Mouse (Mus musculus) heart, adult 8-10 months (tissue): ENCODE data around the gene 9830107B12Rik. TPM values are rescaled to one million over a fixed set of nuclear protein-coding genes. Genes with fewer than 3 reads are reported as not detected.

Experiments
- DNase-seq: peaks from one replicate; pipeline ENCODE4 v3.0.0; 2022; ENCODE audit warnings: low spot score
- total RNA-seq, 4 experiments: library from RNA; stranded (reverse); gene quantifications; 2 replicates each; pipeline ENCODE4 v1.2.4; 2022

9830107B12Rik gene
- total RNA-seq, 4 experiments from 2014 or later: not detected

GRCm38 (mm10) chr17:48094820-48095680 is 51.0 kb downstream of the 9830107B12Rik start:
- no peak for DNase-seq

- no peak for DNase-seq
These were observed 52.7 kb downstream of the 9830107B12Rik start for GRCm38 (mm10) chr17:48093286-48093817.

- DNase-seq: no peak
These were observed 55.8 kb downstream of the 9830107B12Rik start for GRCm38 (mm10) chr17:48090305-48090704.

- DNase-seq: no peak
These were observed 56.6 kb downstream of the 9830107B12Rik start for GRCm38 (mm10) chr17:48089446-48089845.

- no peak for DNase-seq
These were observed 57.0 kb downstream of the 9830107B12Rik start, which contains the start of gene 1700067P10Rik for GRCm38 (mm10) chr17:48089019-48089418. Gene 1700067P10Rik, plus strand, starts transcription at chr17:48089319.

- no peak for DNase-seq
These were observed 65.4 kb downstream of the 9830107B12Rik start for GRCm38 (mm10) chr17:48080626-48081025.

Other genes with a start within 250 kb of the 9830107B12Rik start
- gene Foxp4, start 221.6 kb downstream of the 9830107B12Rik start, total RNA-seq: 10 to 100 TPM; 10.2 to 12.7 (median 10.5) TPM
- not detected for gene 1700122O11Rik, start 108.0 kb downstream of the 9830107B12Rik start, total RNA-seq
- not detected for gene 1700067P10Rik, start 56.9 kb downstream of the 9830107B12Rik start, total RNA-seq
- under 1 TPM in 1 of 4 experiments, not detected in 3; 0.40 TPM for gene A530064D06Rik, start 21.0 kb upstream of the 9830107B12Rik start, total RNA-seq
- gene Trem1, start 86.5 kb upstream of the 9830107B12Rik start, total RNA-seq: under 1 TPM in 2 of 4 experiments, not detected in 2; 0.12 to 0.49 TPM
- not detected for gene Trem3, start 101.5 kb upstream of the 9830107B12Rik start, total RNA-seq
- gene Treml4, start 118.0 kb upstream of the 9830107B12Rik start, total RNA-seq: under 1 TPM in 2 of 4 experiments, not detected in 2; 0.17 to 0.19 TPM
- under 1 TPM; 0.56 to 0.82 (median 0.64) TPM for gene Treml2, start 153.2 kb upstream of the 9830107B12Rik start, total RNA-seq
- 1 to 10 TPM in 1 of 4 experiments, under 1 TPM in 3; 0.12 to 1.1 (median 0.16) TPM for gene B430306N03Rik, start 169.9 kb upstream of the 9830107B12Rik start, total RNA-seq
- 1 to 10 TPM; 1.2 to 3.0 (median 1.7) TPM for gene Trem2, start 200.1 kb upstream of the 9830107B12Rik start, total RNA-seq
- gene Treml1, start 213.6 kb upstream of the 9830107B12Rik start, total RNA-seq: 1 to 10 TPM in 2 of 4 experiments, under 1 TPM in 2; 0.28 to 1.3 (median 1.0) TPM